Mouse (Mus musculus): ENCODE results near the gene Myadml2.

DNA sequence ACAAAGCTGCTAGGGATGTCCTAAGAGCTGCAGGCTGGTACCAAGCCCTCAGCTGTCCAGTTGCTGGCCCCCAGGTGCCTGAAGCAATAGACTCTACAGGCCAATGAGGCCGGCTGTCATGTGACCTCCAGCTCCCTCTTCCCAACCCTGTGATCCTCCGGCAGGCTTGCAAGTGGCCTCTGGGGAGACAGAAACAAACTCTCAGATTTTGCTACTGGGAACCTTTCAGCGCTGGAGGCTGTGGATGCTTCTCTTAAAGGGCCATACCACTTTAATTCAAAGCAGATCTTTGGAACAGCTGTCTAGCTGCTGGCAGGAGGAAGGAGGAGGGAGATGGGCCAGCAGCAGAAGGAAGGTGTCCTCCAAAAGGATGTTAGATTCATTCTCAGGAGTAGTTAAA lies 18.7 kb upstream of the Myadml2 start:
- TF ChIP-seq CTCF (IDR thresholded peaks at IDR 0.05; ENCODE audit: extremely low read depth, insufficient read depth, insufficient read length, insufficient replicate concordance) (no peak), POLR2A (IDR thresholded peaks at IDR 0.05; ENCODE audit: low read depth, low read length) (no peak)
